Mouse (Mus musculus) adrenal gland, postnatal 10 days (tissue): Measurements from ENCODE around the gene Anks1. TPM values are rescaled to one million over a fixed set of nuclear protein-coding genes. Genes with fewer than 3 reads are reported as not detected.
"Not testable (repeated sequence)": the region's sequence is repeated elsewhere in the genome, so short reads cannot be mapped to it uniquely, and the experiment has no call there.

Experiments
- DNase-seq: peaks from one replicate; pipeline ENCODE4 v3.0.0; 2021; ENCODE audit warnings: mixed read lengths
- total RNA-seq, 2 experiments: library from RNA; stranded (reverse); gene quantifications; 2 replicates each; pipeline ENCODE4 v1.2.3; 2021

Anks1 gene
- total RNA-seq, 2 experiments from 2014 or later = 26.9 to 40.0 TPM

- DNase-seq = no peak
Observed at GRCm38 (mm10) chr17:27931826-27932225, 22.7 kb downstream of the Anks1 start.

- no peak for DNase-seq
Observed at GRCm38 (mm10) chr17:27934136-27934910, 25.2 kb downstream of the Anks1 start.

- no peak for DNase-seq
Observed at GRCm38 (mm10) chr17:27935091-27935490, 26.0 kb downstream of the Anks1 start.

GRCm38 (mm10) chr17:27937054-27937615, 28.0 kb downstream of the Anks1 start:
- DNase-seq = no peak

- no peak for DNase-seq
Observed at GRCm38 (mm10) chr17:27938121-27938754, 29.1 kb downstream of the Anks1 start.

GRCm38 (mm10) chr17:27939028-27939427, 29.9 kb downstream of the Anks1 start:
- no peak for DNase-seq

- DNase-seq = peak; percentile 34
Observed at GRCm38 (mm10) chr17:27940352-27940751, 31.2 kb downstream of the Anks1 start.

GRCm38 (mm10) chr17:27941178-27941577, 32.1 kb downstream of the Anks1 start:
- no peak for DNase-seq

- DNase-seq = no peak
Observed at GRCm38 (mm10) chr17:27941698-27942097, 32.6 kb downstream of the Anks1 start.

- DNase-seq = no peak
Observed at GRCm38 (mm10) chr17:27942131-27942530, 33.0 kb downstream of the Anks1 start.

GRCm38 (mm10) chr17:27945546-27946216, 36.6 kb downstream of the Anks1 start:
- DNase-seq = peak; percentile 75

GRCm38 (mm10) chr17:27946371-27946770, 37.3 kb downstream of the Anks1 start:
- DNase-seq = no peak

- no peak for DNase-seq
Observed at GRCm38 (mm10) chr17:27947155-27947554, 38.0 kb downstream of the Anks1 start.

- DNase-seq = no peak
Observed at GRCm38 (mm10) chr17:27953136-27953535, 44.0 kb downstream of the Anks1 start.

GRCm38 (mm10) chr17:27954629-27955402, 45.7 kb downstream of the Anks1 start:
- DNase-seq = no peak

GRCm38 (mm10) chr17:27957649-27958048, 48.5 kb downstream of the Anks1 start:
- DNase-seq = no peak

- DNase-seq = no peak
Observed at GRCm38 (mm10) chr17:27960128-27961111, 51.3 kb downstream of the Anks1 start.

GRCm38 (mm10) chr17:27963120-27963519, 54.0 kb downstream of the Anks1 start:
- not testable (repeated sequence) for DNase-seq

GRCm38 (mm10) chr17:27964607-27965006, 55.5 kb downstream of the Anks1 start:
- peak; percentile 54 for DNase-seq

GRCm38 (mm10) chr17:27965292-27965691, 56.2 kb downstream of the Anks1 start:
- DNase-seq = no peak

- no peak for DNase-seq
Observed at GRCm38 (mm10) chr17:27966056-27966455, 57.0 kb downstream of the Anks1 start.
